Mouse (Mus musculus) adrenal gland, postnatal 14 days (tissue): ENCODE measurements at regions not wholly inside any gene's neighbourhood (a gene's known extent, or its start where the extent isn't known, plus 50 kb on each side); places are given as distances from the start of the nearest gene placed in this dataset.

Experiments
- DNase-seq: peaks from one replicate; pipeline ENCODE4 v3.0.0; 2021; ENCODE audit warnings: mixed read lengths

GRCm38 (mm10) chr13:38281712-38282111 lies 63.2 kb upstream of the Bmp6 start:
- DNase-seq: no peak

GRCm38 (mm10) chr13:38287960-38288359 lies 56.9 kb upstream of the Bmp6 start:
- no peak for DNase-seq

GRCm38 (mm10) chr13:38288572-38289440 lies 56.1 kb upstream of the Bmp6 start:
- no peak for DNase-seq

GRCm38 (mm10) chr13:38290287-38290941 lies 54.5 kb upstream of the Bmp6 start:
- DNase-seq: peak; percentile 34

- DNase-seq: no peak
Measured at GRCm38 (mm10) chr13:38291487-38291886, 53.4 kb upstream of the Bmp6 start.
